Mouse (Mus musculus) gastrocnemius, postnatal 4 days (tissue): Measurements from ENCODE around the gene Tut1. TPM values are rescaled to one million over a fixed set of nuclear protein-coding genes. Genes with fewer than 3 reads are reported as not detected.
A peak's percentile ranks its signal among the peaks of the same experiment; 100 is the strongest.

Experiments used
- DNase-seq, 2 experiments: peaks; one replicate each; pipeline ENCODE4 v3.0.0; 2021 to 2022; ENCODE audit warnings: low spot score in 2 of 2, mixed read lengths in 2 of 2
- total RNA-seq, 2 experiments: library from RNA; stranded (reverse); gene quantifications; 2 replicates each; pipeline ENCODE4 v1.2.3; 2021

The Tut1 gene
- total RNA-seq, 2 experiments from 2014 or later, result 12.7 to 14.9 TPM

- DNase-seq, result peak in 1 of 2 experiments; percentile 38
Measured at GRCm38 (mm10) chr19:8982303-8983149, 28.9 kb downstream of the Tut1 start.

DNA sequence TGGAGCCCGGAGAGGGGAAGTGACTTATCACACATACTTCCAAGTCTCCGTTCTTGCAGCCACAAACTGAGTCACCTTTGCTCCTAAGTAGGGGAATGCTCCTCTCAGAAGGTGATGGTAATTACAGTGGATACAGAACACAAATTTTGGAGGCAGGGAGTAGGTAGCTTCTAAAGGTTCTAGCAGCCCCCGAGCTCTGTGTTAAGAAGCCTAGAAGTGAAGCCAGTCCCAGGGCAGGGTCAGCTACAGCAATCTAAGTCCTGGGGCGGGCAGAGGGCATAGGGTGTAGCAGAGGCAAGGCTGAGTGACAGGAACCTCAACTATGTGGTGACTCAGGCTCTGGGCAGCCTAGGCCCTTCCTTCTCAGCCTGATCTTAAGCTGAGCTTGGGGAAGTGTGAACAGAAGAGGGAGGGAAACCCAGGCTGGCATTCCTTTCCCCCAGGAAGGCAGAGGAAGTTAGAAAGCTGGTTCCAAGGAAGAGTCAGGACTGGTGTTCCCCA, 29.6 kb downstream of the Tut1 start:
- no peak for DNase-seq

GRCm38 (mm10) chr19:8984255-8984868, 30.7 kb downstream of the Tut1 start:
- peak; percentile 52 to 77 for DNase-seq

DNA sequence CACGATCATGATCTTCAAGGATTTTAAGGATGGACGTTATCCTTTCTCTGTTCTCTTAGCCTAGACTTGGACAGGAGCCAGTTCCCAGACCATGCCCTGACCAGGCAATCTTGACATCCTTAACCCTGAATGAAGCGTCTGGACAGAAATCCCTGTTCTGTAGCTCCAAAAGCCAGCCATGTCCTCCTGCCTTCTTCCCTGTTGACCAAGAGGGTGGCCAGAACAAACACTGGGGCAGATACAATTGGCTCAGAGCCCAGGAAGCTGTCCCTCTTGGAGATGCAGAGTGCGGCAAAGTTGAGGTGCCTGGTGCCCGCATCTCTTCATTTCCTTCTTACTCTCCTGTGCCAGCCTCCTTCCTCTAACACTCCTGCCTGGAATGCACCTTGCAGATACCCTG, 32.2 kb downstream of the Tut1 start:
- no peak for DNase-seq

DNA sequence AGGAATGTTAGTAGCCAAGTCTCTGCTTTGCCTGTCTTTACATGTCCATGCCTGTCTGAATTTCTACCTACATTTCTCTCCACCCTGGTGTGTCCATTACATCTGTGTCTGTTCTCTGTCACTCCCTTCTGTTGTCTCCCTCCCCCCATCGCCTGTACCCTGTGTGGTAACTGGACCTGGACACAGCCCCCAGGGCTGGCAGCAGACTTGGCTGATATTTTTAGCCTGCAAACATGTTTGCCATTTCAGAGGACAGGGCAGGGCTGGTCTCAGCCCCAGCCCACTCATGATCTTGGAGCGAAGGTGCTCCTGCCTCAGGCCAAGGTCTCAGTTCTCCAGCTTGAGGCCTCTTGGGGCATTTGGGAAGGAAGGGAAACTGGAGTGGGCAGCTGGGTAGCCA, 34.2 kb downstream of the Tut1 start:
- no peak for DNase-seq

DNA sequence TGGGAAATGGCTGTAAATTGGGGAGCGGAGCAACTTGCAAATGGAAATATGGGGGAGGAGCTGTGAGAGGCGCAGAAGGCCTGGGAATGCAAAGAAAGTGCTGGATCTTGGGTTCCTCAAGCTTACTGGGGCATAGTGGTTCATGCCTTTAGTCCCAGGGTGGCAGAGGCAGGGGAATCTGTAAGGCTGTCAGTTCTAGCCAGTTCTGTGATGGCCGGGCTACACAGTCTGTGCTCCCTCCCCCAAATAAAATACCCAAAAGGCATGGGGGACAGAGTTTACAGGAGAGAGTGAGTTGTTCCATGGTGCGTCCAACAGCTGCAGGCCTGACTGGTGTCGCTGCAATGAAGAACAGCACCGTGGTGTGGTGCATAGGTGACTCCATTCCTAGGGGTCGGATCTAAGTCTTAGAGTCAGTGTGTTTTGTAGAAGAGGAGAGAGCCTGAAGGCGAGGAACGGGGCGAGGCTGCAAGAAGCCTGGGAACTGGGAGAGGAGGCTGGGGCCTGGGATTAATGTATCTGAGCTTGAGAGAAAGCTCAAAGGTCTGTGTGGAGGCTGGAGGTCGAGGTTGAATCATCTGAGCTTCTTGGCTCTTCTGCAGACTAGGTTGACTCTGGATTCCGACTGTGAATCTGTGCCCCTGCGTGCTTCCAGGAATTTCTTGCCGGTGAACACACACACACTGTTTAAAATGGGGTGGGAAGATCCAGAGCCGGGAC, 34.9 kb downstream of the Tut1 start:
- DNase-seq, result peak in 1 of 2 experiments; percentile 26

DNA sequence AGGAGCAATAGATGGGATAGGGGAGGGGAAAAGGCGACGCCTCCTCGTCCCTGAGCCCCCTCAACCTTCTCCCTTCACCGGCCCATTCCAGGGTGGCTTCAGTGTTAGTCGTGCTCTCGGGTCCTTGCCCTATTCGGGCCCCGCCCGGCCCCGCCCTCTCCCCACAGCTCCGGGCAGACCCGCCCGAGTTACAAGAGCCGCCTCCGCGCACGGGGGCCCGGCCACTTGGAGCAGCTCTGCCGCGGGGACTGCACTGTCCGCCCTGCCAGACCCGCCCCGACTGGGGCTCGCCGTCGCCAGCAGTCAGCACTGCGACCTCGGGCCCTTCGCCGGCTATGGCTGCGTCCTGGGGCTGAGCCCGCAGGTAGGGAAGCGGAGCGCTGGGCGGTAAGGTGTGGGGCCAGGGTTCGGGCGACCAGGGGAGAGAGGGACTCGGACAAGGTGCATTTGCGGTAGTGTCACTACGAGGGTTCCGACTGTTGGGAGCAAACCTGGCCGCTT, 35.5 kb downstream of the Tut1 start, which contains the start of gene Ahnak:
Ahnak (plus strand) TSS at position 219 of the 501 bp plus-strand sequence.
- peak; percentile 81 to 91 for DNase-seq

DNA sequence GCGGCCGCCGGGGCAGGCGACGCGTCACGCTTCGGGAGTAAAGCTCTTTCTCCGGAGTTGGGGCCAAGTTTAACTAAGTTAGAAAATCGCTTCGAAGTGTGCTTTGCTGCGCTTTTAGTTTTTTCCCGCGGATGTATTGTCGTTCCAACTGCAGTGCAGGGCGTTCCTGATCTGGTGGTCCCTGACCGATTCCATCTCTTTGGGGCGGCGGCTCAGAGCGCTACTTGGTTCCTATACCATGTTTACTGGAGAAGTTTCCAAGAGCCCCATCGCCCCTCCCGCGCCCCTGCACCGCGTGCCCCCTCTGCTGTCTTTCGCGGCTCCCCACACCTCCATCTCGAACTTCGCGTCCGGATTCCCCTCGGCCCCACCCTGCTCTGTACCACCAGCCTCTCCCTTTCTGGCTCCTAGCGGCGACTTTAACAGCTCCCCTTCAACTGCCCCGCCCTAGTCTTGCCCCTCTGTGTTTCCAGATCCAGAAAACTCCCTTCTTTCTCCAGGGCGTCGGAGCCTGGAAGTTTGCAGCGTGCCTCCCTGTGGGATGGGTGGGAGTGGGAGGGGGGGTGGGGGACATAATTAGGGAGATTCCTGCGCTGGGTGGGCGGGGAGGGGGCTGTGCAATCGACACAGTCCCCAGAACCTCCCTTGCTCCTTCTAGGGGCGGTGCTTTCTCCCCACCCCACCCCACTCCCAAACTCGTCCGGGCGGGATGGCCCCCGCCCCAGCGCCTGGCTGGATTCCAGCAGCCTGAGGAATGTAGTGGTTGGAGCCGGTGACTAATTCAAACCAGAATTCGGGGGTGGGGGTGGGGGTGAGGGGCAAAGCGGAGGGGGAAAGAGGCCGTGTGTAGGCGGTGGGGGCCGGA, 36.2 kb downstream of the Tut1 start:
- DNase-seq, result peak; percentile 96

DNA sequence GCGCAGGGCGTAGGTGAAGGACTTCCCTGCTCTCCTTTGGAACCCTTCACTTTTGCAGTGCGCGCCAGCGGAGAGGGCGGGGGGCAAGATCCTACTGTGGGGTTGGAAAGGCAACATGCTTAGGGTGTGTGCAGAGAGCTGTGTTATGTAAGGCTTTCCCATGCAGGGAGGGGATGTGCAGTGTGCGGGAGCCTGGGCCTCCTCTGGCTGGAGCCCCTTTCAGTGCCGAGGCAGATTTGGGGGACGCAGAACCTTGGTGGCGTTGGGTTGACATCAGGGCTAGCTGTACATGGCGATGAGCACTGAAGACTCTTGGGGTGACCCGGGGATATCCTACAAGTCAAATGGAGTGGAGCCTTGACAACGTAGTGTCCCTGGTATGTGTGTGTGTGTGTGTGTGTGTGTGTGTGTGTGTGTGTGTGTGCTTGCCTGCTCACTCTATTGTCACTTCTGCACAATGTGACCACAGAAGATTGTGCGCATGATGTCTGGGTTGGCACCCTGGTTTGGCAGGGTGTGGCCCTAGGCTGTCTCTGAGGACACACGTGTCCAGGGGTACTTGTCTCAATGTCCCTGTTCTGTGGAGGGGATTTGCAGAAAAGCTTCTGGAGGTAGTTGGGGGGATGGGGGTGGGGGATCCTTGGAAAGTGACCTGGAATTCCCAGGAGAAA, 36.9 kb downstream of the Tut1 start:
- DNase-seq, result no peak

DNA sequence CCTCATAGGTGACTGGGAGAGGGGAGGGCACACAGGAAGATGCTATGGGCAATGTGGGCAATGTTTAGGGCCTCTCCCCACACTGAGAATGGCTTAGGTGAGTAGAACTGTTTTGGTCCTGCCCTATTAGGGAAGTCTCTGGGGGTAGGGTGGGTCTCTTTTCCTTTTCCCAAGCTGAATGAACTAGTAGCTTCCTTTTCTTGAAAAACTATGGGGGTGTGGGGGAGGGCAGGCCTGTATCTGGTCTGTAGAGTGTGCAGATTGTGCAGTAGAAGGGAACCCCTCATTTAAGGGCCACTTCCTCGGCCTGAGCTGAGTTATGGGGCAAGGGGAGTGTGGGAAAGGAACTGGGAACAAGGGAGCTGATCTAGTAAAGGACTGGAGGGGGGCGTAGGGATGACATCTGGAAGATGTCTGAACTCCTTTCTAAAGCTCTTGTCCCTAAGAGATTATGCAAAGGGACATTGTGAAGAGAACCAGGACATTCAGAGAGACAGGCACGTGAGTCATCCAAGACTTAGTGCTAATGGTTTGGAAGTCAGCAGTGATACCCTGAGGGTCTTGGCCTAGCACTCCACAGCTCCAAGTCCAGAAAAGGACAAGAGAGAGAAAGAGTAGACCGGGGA, 37.7 kb downstream of the Tut1 start:
- DNase-seq, result no peak

GRCm38 (mm10) chr19:8991871-8992735, 38.5 kb downstream of the Tut1 start:
- peak in 1 of 2 experiments; percentile 67 for DNase-seq

DNA sequence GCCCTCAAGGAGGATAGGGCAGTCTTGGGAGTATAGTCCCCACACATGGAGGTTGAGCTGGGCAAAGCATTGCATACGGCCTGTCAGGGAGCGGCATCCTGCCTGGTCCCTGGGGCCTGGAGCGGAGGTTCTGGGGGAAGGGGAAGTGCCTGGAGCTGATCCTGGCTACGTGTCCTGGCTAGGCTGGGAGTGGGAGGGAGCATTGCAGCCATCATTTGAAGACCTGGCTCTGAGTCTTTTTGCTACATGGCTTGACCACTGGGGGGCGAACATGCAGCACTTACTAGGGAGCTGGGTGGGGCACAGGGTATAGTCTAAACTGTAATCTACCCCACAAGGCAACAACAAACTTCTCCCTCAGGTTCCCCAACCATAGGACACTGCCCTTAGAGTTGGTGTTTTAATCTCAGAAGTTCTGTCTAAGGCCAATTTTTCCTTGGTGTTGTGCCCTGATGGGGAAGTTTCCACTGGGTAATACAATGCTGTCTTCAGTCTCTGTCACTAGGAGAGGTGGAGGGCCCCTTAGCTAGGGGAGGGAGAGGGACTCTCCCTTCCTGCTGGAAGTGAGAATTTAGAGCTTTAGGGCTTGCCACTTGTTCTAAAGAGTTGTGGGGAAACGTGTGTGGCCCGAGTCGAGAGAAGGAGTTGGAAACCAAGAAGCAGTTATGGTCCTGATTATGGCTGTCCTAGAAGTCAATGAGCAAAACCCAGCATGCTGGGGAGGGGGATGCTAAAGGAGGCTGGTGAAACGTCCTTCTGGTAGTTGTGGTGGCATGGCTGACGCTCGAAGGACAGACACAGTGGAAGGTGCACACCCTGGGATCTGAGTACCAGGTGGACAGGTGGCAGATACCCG, 39.4 kb downstream of the Tut1 start:
- DNase-seq, result peak; percentile 80 to 88

DNA sequence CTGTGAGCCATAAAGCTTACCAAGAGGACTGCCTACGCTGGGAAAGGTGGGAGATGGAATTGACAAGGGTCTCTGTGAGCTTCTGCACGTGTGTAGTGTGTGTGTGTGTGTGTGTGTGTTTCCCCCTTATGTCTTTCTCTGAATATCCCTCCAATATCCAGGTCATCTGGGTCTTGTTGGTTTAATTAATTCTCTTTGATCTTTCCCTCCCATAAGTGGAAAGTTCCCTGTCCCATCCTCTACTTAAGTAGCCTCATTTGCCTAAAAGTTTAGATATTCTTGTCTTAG, 39.9 kb downstream of the Tut1 start:
- DNase-seq, result no peak

- no peak for DNase-seq
Measured at GRCm38 (mm10) chr19:8994813-8995607, 41.4 kb downstream of the Tut1 start.

- DNase-seq, result no peak
Measured at GRCm38 (mm10) chr19:8996601-8997000, 43.0 kb downstream of the Tut1 start.

- DNase-seq, result peak in 1 of 2 experiments; percentile 78
Measured at GRCm38 (mm10) chr19:8997546-8997945, 43.9 kb downstream of the Tut1 start.

DNA sequence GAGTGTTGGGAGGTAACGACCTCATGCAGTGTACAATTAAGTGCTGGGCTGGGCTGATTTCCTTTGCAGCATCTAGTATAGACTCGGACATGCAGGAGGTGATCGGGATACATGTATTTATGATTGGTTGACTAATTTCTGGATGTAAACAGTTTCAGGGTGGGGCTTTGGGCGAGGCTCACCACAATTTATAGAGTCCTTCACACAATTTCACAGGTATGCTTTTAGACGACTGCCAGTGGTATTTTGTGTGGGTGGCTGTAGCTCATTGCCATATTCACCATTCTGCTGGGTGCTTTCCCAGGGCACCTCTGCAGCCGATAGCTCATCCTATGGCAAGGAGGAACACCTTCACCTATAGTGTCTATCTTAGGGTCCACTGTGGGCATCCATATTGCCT, 44.9 kb downstream of the Tut1 start:
- no peak for DNase-seq
